ENCODE assay signal across 1 mouse cellular context in the genomic region with DNA sequence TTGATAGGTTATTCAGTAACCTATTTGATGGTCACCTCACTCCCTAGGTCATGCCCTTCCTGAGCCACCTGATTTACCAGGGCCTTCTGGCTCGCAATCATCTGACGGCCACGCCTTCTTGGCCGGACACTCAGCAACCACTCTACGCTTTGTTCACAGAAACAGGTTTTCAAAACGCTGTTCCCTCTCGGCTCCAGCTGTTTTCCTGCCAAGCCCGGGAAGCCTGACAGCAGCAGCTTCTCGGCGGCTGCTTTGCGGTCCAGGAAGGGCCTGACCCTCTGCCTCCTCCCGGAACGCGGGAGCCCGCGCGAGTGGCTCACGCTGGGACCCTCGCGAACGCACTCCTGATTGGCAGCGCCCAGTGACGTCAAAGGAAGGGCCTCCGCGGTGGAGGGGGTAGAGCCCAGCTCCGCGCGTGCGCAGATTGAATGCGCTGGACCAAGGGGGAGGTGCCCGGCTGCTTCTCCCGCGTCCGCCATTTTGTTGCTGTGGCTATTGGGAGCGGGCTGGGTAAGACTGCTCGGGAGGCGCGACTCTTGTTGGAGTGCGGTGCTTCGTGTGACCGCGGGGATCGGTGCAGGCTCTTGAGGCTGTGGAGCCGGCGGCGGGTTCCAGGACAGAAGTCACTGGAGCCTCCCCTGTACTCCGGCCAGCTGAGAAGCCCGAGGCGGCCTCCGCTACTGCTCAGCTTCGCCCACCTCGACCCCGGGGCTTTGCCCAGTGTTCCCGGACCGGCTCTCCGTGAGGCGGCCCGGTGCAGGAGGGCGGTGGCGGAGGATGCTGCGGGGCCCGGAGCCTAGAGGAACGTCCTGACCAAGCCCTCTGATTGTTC.
TF ChIP-seq lines count a peak whose summit lies in the region.

A gene (plus strand): TSS at position 447 of the 832 bp plus-strand sequence.

TF ChIP-seq in CH12.LX, 34 proteins besides CTCF, POLR2A, EP300 and RAD21 (continued from another document):
- peak; percentile 63; the same call in 1 of the 2 replicates for TF ChIP-seq IRF4 (IDR thresholded peaks at IDR 0.05; ENCODE audit: low read depth, low read length)
- TF ChIP-seq USF2 (conservative IDR thresholded peaks at IDR 0.05; ENCODE audit: low read depth, low read length): no peak
- TF ChIP-seq MXI1 (IDR thresholded peaks at IDR 0.05; ENCODE audit: low read depth, low read length): peak; percentile 96
- TF ChIP-seq HCFC1 (IDR thresholded peaks at IDR 0.05; ENCODE audit: low read depth, low read length): peak; percentile 79
- TF ChIP-seq USF1 (IDR thresholded peaks at IDR 0.05; ENCODE audit: low read depth, low read length): no peak
- peak; percentile 77; the same call in 1 of the 2 replicates for TF ChIP-seq KAT2A (IDR thresholded peaks at IDR 0.05; ENCODE audit: insufficient replicate concordance, low read length)
- peak; percentile 99 for TF ChIP-seq MAZ (IDR thresholded peaks at IDR 0.05; ENCODE audit: low read depth, low read length)
- TF ChIP-seq JUND (conservative IDR thresholded peaks at IDR 0.05; ENCODE audit: low read depth, low read length): no peak
- no peak for TF ChIP-seq ZC3H11A (IDR thresholded peaks at IDR 0.05; ENCODE audit: low read depth, low read length)
- TF ChIP-seq JUN (IDR thresholded peaks at IDR 0.05; ENCODE audit: insufficient read depth, low read depth, low read length): no peak
- peak; percentile 98 for TF ChIP-seq SIN3A (IDR thresholded peaks at IDR 0.05; ENCODE audit: low read length)
- TF ChIP-seq MAX (IDR thresholded peaks at IDR 0.05; ENCODE audit: low read length): peak; percentile 92
- TF ChIP-seq SMC3 (IDR thresholded peaks at IDR 0.05; ENCODE audit: low read depth, low read length): no peak
- TF ChIP-seq TCF12 (IDR thresholded peaks at IDR 0.05; ENCODE audit: low read depth, low read length): peak; percentile 91; the same call in 1 of the 2 replicates
- TF ChIP-seq BHLHE40 (IDR thresholded peaks at IDR 0.05; ENCODE audit: low read depth, low read length): peak; percentile 58
- TF ChIP-seq RCOR1 (conservative IDR thresholded peaks at IDR 0.05; ENCODE audit: low read depth, low read length): peak; percentile 74; the same call in 1 of the 2 replicates
- no peak; the same call in 1 of the 2 replicates for TF ChIP-seq E2F4 (IDR thresholded peaks at IDR 0.05; ENCODE audit: insufficient replicate concordance, low read depth, low read length)
- peak; percentile 84; the same call in 1 of the 2 replicates for TF ChIP-seq MYC (IDR thresholded peaks at IDR 0.05; ENCODE audit: low read depth, low read length)
- peak; percentile 40 for TF ChIP-seq ETS1 (conservative IDR thresholded peaks at IDR 0.05; ENCODE audit: low read depth, low read length)
- TF ChIP-seq ZNF384 (IDR thresholded peaks at IDR 0.05; ENCODE audit: low read depth, low read length): no peak
- TF ChIP-seq TBP (conservative IDR thresholded peaks at IDR 0.05; ENCODE audit: low read depth, low read length): peak; percentile 64
- TF ChIP-seq GABPA (IDR thresholded peaks at IDR 0.05; ENCODE audit: insufficient replicate concordance, low read depth, low read length): no peak; the same call in 1 of the 2 replicates
- TF ChIP-seq ELF1 (IDR thresholded peaks at IDR 0.05; ENCODE audit: low read depth, low read length): peak; percentile 86
- TF ChIP-seq ZKSCAN1 (IDR thresholded peaks at IDR 0.05; ENCODE audit: borderline replicate concordance, low read depth, low read length): no peak
- TF ChIP-seq PAX5 (IDR thresholded peaks at IDR 0.05; ENCODE audit: low read length): no peak
- no peak for TF ChIP-seq MAFK (IDR thresholded peaks at IDR 0.05; ENCODE audit: insufficient replicate concordance, low read length)
- peak; percentile 93 for TF ChIP-seq ZMIZ1 (IDR thresholded peaks at IDR 0.05; ENCODE audit: low read depth, low read length)
- TF ChIP-seq MEF2A (IDR thresholded peaks at IDR 0.05; ENCODE audit: borderline replicate concordance, low read depth, low read length): peak; percentile 55; the same call in 1 of the 2 replicates
- TF ChIP-seq CHD2 (IDR thresholded peaks at IDR 0.05; ENCODE audit: low read length): peak; percentile 90
- peak; percentile 96 for TF ChIP-seq NRF1 (IDR thresholded peaks at IDR 0.05; ENCODE audit: low read depth, low read length)
- TF ChIP-seq NELFE (IDR thresholded peaks at IDR 0.05; ENCODE audit: low read depth, low read length): peak; percentile 99
